In genomic region chr2:124719820-124720478, GRCm38 (mm10) we compare ENCODE assay signal across 8 mouse cellular contexts.
DNase-seq lines count a peak whose midpoint lies in the region; ATAC-seq lines count a peak whose summit lies in the region.

No protein-coding gene starts in this region.

- H3K27ac ChIP-seq in forebrain, embryonic 10.5 days: 0 out of 2 replicates have a peak overlapping the region, but pooled peaks have one; percentile 11
- no peak overlapping the region for H3K27ac ChIP-seq in forebrain, embryonic 16.5 days (ENCODE audit: low read length)
- no peak overlapping the region for H3K27ac ChIP-seq in intestine, embryonic 16.5 days (ENCODE audit: low read length)
- no peak overlapping the region for H3K27ac ChIP-seq in midbrain, embryonic 10.5 days (replicated peaks)

- H3K4me2 ChIP-seq in forebrain, embryonic 16.5 days (ENCODE audit: low read length): no peak overlapping the region
- no peak overlapping the region for H3K4me2 ChIP-seq in intestine, embryonic 16.5 days (ENCODE audit: low read depth, low read length)

- 84% methylated on average over 14 of the region's 14 CpGs for WGBS in forebrain, embryonic 10.5 days
- 86% methylated on average over 14 of the region's 14 CpGs for WGBS in forebrain, embryonic 16.5 days
- WGBS in intestine, embryonic 16.5 days: 53% methylated on average over 14 of the region's 14 CpGs
- 88% methylated on average over 14 of the region's 14 CpGs for WGBS in midbrain, embryonic 10.5 days

- H3K9ac ChIP-seq in forebrain, embryonic 16.5 days (replicated peaks; ENCODE audit: low read depth, low read length): no peak overlapping the region
- no peak overlapping the region for H3K9ac ChIP-seq in intestine, embryonic 16.5 days (ENCODE audit: low read depth, low read length)

- no peaks in the 10 kb centered on the region for H3K36me3 ChIP-seq in forebrain, embryonic 10.5 days (replicated peaks)
- no peaks in the 10 kb centered on the region for H3K36me3 ChIP-seq in forebrain, embryonic 16.5 days (ENCODE audit: control insufficient read depth, insufficient read depth)
- no peaks in the 10 kb centered on the region for H3K36me3 ChIP-seq in intestine, embryonic 16.5 days (ENCODE audit: control insufficient read depth, insufficient read depth, low read length)
- H3K36me3 ChIP-seq in midbrain, embryonic 10.5 days: no peaks in the 10 kb centered on the region

- H3K4me3 ChIP-seq in forebrain, embryonic 10.5 days: no peak overlapping the region
- H3K4me3 ChIP-seq in forebrain, embryonic 16.5 days (replicated peaks; ENCODE audit: low read length): no peak overlapping the region
- no peak overlapping the region for H3K4me3 ChIP-seq in intestine, embryonic 16.5 days (ENCODE audit: low read length)
- H3K4me3 ChIP-seq in midbrain, embryonic 10.5 days: no peak overlapping the region

- H3K4me1 ChIP-seq in forebrain, embryonic 10.5 days: no peaks in the 10 kb centered on the region
- peaks cover 11% of the 10 kb centered on the region for H3K4me1 ChIP-seq in forebrain, embryonic 16.5 days (replicated peaks; ENCODE audit: control insufficient read depth, insufficient read depth, low read length)
- H3K4me1 ChIP-seq in intestine, embryonic 16.5 days (ENCODE audit: control insufficient read depth, insufficient read depth, low read length): peaks cover 13% of the 10 kb centered on the region; the same call in 1 of the 2 replicates
- no peaks in the 10 kb centered on the region for H3K4me1 ChIP-seq in midbrain, embryonic 10.5 days

- H3K27me3 ChIP-seq in forebrain, embryonic 10.5 days (ENCODE audit: poor library complexity, severe bottlenecking): no peaks in the 10 kb centered on the region
- H3K27me3 ChIP-seq in forebrain, embryonic 16.5 days (replicated peaks; ENCODE audit: control insufficient read depth, insufficient read depth, low read length): no peaks in the 10 kb centered on the region
- H3K27me3 ChIP-seq in intestine, embryonic 16.5 days (replicated peaks; ENCODE audit: control insufficient read depth, insufficient read depth, low read length): no peaks in the 10 kb centered on the region
- no peaks in the 10 kb centered on the region for H3K27me3 ChIP-seq in midbrain, embryonic 10.5 days (ENCODE audit: low read depth, poor library complexity, severe bottlenecking)

- no peak for DNase-seq in forebrain, embryonic 10.5 days (ENCODE audit: extremely low spot score, low spot score)
- peak; percentile 52 for DNase-seq in CD4-positive, CD25-positive, alpha-beta regulatory T cell, adult 2 months (ENCODE audit: low read depth, low spot score)
- peak; percentile 53 for DNase-seq in lung, postnatal 36 days
- DNase-seq in ovary, postnatal 36 days (ENCODE audit: low spot score): no peak
- DNase-seq in gastrocnemius, adult 8-10 months (ENCODE audit: low spot score in 2 of 2): no peak
- DNase-seq in midbrain, embryonic 10.5 days (ENCODE audit: low spot score): no peak

- no peak for ATAC-seq in forebrain, embryonic 16.5 days
- ATAC-seq in intestine, embryonic 16.5 days: peak; percentile 67

- H3K9me3 ChIP-seq in forebrain, embryonic 10.5 days: no peaks in the 10 kb centered on the region
- no peaks in the 10 kb centered on the region for H3K9me3 ChIP-seq in forebrain, embryonic 16.5 days (ENCODE audit: control insufficient read depth, low read length)
- no peaks in the 10 kb centered on the region for H3K9me3 ChIP-seq in intestine, embryonic 16.5 days (ENCODE audit: control insufficient read depth, low read length)
- H3K9me3 ChIP-seq in midbrain, embryonic 10.5 days (replicated peaks): no peaks in the 10 kb centered on the region

Comparison
In these comparisons a context has a peak if more than half of its experiments do, and no peak if none do; other contexts are left out.
1. DNase-seq: peak in CD4-positive, CD25-positive, alpha-beta regulatory T cell, adult 2 months (single experiment) and lung, postnatal 36 days (single experiment); none in forebrain, embryonic 10.5 days (single experiment), ovary, postnatal 36 days (single experiment), gastrocnemius, adult 8-10 months (0 of 2) and midbrain, embryonic 10.5 days (single experiment).